Mouse (Mus musculus) right cerebral cortex, postnatal 14 days (tissue): ENCODE data around the gene Gpr3.

ENCODE experiments used
- DNase-seq: peaks from one replicate; pipeline ENCODE4 v3.0.0; 2022

Gene Gpr3

DNA sequence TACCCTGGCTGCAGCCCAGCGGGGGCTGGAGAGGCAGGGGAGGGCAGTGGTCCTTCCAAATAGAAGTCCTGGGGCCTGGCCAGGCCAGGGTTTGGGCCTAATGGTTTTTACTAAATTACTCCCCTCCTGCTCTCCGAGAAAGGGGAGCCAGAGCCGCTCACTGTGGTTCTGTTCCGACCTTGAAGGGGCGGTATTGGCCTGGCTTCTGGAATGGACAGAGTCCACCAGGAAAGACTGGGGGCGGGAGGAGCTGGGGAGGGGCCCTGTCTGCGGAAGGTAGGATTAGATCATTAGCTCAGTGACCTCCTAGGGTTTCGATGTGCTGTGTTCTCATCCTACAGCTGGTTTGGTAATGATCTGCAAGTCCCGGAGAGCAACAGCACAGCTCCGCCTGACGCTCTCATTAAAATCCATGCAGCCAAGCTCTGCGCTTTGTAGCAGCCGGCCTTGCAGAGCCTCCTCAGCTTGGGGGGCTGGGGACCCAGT lies 14.5 kb downstream of the Gpr3 start:
- DNase-seq = no peak

- no peak for DNase-seq
Observed at GRCm38 (mm10) chr4:133197355-133197754, 15.0 kb downstream of the Gpr3 start.

- DNase-seq = no peak
Observed at GRCm38 (mm10) chr4:133196852-133197251, 15.5 kb downstream of the Gpr3 start.

DNA sequence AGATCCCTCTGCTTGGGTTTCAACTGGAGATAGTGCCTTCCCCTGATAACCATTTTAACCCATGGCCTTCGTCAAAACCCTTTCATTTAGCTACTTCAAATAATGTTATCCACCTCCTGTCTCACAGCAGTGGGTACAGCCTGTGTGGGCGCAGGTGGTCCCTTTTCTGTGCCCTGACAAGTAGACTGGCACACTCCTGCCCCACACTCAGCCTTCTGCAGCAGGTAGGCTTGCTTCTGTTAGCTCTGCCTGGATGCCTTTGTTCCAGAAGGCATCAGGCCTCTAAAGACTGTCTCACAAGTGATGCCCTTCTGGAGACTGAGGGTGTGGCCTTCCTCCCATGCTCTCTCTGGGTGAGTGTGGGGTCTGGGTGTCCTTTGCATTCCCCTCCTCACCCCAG lies 16.2 kb downstream of the Gpr3 start:
- DNase-seq = no peak

- DNase-seq = no peak
Observed at GRCm38 (mm10) chr4:133195014-133195413, 17.3 kb downstream of the Gpr3 start.

DNA sequence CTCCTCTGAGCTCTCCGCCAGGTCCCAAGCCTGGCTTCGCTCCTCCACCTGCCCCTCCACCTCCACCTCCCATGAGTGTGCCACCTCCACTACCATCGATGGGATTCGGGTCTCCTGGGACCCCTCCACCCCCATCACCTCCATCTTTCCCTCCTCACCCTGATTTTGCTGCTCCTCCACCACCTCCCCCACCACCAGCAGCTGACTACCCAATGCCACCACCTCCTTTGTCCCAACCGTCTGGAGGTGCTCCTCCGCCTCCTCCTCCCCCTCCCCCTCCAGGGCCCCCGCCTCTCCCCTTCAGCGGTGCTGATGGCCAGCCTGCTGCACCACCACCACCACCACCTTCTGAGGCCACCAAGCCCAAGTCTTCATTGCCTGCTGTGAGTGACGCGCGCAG lies 17.9 kb downstream of the Gpr3 start:
- no peak for DNase-seq

DNA sequence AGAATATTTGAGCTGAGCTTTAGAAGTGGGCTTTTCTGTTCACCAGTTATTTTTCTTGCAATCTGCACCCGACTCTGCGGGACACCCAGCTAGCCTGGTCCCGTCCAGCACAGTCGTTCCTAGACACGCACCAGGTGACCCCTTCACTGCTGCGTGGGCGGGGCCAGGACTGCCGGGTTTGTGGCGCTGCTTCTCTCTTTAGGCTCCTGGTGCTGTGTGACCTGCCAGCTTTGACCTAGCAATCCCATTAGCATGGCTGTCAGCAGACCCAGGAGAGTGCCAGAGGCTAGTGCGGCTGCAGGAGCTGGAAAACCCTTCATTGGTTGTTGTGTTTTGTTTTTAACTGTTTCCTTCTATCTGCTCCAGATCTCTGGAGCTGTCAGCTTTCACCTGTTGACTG lies 22.9 kb downstream of the Gpr3 start:
- no peak for DNase-seq

- no peak for DNase-seq
Observed at GRCm38 (mm10) chr4:133186856-133187255, 25.5 kb downstream of the Gpr3 start.

GRCm38 (mm10) chr4:133185893-133186292 lies 26.4 kb downstream of the Gpr3 start:
- DNase-seq = no peak

- DNase-seq = no peak
Observed at GRCm38 (mm10) chr4:133184898-133185665, 27.3 kb downstream of the Gpr3 start.

DNA sequence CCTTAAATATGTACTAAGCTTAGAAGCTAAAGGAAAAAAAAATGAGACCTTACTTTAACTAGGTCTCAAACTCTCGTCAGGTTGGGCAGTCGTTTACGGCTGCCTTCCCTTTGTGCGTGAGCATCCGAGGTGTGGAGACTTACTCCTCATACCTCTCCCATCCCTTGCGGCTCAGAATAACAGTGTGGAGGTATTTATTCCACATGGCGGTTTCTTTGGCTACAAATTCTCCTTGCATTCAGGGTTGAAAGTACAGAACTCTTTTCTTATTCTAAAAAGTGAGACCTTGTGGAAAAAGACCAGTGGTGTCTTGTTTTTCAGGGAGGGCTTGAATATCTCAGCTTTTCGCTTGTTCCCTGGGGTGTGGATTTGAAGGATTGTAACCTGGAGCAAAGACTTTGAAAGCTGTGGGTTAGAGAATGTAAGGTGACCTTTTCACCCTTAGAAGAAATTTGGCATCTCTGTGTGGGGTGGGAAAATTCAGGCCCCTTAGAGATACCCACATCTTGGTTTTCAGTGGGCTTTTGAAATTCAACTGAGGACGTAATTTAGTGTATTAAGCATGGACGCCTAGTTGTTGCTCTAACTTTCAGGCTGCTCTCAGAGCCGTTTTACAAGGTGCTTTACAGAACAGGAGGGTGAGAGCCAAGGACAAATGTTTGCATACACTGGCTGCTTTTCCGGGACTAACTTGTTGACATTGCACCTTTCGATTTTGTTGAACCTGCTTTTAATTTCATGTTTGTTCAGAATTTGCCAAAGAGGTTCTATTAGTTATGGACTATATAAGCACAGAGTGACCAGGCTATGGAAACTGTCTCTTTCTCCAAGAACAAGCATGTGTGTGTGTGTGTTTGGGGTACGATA lies 28.1 kb downstream of the Gpr3 start:
- no peak for DNase-seq

DNA sequence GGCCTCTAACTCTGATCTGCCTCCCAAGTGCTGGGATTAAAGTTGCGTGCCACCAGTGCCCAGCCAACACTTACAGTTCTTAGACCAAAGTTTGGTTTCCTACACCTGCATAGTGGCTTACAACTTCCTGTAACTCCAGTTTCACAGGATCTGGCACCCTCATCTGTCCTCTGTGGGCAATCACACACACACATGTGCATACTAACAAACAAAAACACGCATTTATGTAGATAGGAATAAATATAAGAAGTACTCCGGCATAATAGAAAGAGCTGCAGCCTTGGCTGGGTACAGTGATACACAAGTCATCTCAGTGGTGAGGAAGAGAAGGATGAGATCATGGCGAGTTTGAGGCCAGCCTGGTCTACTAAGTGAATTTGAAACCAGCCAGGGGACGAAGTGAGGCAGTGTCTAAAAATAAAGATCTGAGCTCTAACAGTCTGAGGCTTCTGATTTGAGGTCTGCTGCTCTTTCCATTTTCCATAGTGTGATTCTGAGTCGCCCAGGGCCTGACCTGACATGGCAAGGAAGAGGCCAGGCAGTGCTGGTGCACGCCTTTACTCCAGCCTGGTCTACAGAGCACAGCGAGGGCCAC lies 29.8 kb downstream of the Gpr3 start:
- DNase-seq = no peak

GRCm38 (mm10) chr4:133179258-133179657 lies 33.1 kb downstream of the Gpr3 start:
- no peak for DNase-seq

DNA sequence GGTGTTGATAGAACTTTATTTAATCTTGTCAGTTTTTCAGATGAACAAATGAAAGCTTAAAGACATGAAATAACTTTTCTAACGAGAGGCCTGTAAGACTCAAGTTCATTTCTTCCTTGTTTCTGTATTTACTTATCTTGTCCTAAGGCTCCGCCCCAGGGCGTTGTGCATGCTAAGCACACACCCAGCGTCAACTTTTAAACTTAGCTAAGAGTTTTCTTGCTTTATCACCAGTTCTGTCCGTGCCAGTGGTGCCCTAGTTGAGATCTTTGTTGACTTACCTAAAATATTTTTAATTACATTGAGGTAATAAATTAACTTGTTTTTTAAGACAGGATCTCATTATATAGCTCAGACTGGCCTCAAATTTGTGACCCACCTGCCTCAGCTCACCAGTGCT lies 34.0 kb downstream of the Gpr3 start:
- no peak for DNase-seq

DNA sequence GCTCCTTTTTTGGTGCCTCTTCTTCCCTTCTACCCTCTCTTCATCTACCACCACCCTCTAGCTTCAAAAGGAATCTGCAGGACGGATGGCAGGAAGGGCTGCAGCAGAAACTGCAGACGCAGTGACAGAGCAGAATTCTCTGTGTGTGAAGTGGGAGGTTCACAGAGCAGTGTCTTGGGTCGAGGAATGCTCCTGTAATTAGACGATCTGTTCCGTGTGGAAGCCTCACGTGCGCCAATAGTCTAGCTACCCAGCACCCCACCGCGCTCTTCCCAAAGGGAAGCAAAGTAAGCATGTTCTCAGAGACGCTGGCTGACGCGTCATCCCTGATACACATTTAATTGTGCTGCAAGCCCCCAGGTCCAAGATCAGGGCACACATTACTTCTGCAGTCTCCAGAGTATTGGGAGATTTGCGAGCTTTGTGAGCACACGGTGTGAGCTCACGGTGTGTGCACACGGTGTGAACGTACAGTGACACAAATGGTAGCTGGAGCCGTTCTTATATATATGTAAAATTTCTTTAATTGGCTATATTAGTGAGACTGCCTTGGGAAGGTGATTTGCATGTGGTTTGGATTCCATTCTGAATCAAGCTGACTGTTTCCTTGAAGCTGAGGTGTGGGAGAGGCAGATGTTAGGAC lies 35.5 kb downstream of the Gpr3 start:
- DNase-seq = peak; percentile 30

GRCm38 (mm10) chr4:133175998-133176760 lies 36.2 kb downstream of the Gpr3 start:
- DNase-seq = no peak

DNA sequence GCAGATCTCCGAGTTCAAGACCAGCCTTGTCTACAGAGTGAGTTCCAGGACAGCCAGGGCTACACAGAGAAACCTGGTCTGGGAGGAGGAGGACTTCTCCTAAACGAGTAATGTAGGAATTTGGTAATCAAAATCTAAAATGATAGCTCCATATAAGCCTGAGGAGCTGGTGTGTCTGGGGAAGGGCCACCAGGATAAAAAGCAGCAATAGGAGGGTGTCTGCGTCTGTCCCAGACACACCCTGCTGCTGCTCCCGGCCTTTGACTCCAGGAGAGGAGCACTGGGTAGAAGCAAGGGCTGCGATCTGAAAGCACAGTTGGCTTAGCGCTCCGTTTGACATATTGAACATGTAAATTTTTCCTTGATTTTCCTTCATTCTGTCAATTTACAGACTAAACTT lies 37.1 kb downstream of the Gpr3 start:
- DNase-seq = no peak

DNA sequence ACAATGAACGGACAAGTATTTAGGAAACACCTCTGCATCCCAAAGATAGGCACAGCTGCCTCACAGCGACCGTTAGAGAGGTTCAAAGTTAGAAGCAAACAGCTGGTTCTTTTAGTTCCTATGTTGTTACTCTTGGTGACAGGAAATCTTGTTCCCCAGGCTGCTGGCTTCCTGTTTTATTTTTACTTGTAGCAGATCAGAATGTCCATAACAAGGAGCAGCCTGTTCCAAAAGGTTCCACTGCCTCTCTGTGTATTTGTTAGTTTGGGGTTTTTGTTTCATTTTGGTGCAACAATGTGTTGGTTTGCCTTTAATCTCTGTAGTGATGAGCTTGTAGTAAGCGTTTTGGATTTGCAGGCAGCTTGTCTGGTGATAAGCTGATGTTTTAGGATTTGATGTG lies 38.0 kb downstream of the Gpr3 start:
- no peak for DNase-seq

- no peak for DNase-seq
Observed at GRCm38 (mm10) chr4:133172451-133172850, 39.9 kb downstream of the Gpr3 start.

DNA sequence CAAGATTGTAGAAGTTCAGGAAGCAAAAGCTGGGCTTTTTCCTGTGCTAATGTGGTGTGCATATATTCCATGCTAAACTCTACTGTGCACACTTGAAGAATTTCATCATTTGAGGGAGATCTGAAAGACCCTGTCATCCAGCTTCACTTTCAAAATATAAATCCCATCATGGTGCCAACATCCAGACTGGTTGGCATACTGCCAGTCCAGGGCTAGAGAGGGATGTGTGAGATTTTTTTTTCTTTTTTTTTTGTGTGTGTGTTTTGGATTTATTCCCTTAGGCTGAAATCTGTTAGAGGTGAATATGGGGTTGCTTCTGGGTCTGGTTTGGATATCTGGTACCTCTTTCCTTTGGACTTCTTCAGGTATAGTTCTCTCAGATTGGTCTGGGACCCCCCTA lies 41.7 kb downstream of the Gpr3 start:
- no peak for DNase-seq

- DNase-seq = no peak
Observed at GRCm38 (mm10) chr4:133170056-133170524, 42.2 kb downstream of the Gpr3 start.
